Mouse (Mus musculus) splenic B cell, adult 2 months (primary cell): ENCODE results near the gene Ankrd35.

Experiments
- DNase-seq: peaks from one replicate; pipeline ENCODE4 v3.0.0-alpha.2; 2011; ENCODE audit warnings: low read depth, low spot score
- H3K27me3 ChIP-seq: 2 replicates; pipeline ENCODE4 v1.6.1; 2012; ENCODE audit warnings: mild to moderate bottlenecking, low read length, moderate library complexity, mixed read lengths; ENCODE audit not compliant: control insufficient read depth, poor library complexity, insufficient read depth, severe bottlenecking
- H3K36me3 ChIP-seq: 2 replicates; pipeline ENCODE4 v1.6.1; 2012; ENCODE audit warnings: mild to moderate bottlenecking, low read length, moderate library complexity, mixed read lengths; ENCODE audit not compliant: control insufficient read depth, poor library complexity, insufficient read depth, severe bottlenecking

The Ankrd35 gene

DNA sequence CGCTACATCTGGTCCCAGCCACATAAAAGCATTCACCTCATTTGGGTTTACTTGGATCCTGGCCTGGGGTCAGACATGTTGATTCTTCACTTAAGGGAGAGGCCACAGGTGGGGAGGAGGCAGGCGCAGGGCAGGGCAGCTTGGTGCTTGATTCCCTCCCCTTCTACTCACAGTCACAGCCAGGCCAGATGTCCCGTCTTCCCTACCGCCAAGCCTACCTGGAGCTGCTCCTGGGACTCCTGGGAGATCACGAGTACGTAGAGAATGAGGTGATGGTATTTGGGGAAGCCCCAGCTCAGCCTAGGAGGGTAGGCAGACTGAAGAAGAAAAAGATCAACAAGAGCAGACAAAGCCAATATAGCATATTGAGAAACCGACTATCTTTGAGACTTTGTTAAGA is 37.1 kb downstream of the Ankrd35 start:
- no peak for DNase-seq
- no peaks in the 10 kb centered on the region for H3K27me3 ChIP-seq
- peaks cover 3% of the 10 kb centered on the region; the same call in 1 of the 2 replicates for H3K36me3 ChIP-seq

DNA sequence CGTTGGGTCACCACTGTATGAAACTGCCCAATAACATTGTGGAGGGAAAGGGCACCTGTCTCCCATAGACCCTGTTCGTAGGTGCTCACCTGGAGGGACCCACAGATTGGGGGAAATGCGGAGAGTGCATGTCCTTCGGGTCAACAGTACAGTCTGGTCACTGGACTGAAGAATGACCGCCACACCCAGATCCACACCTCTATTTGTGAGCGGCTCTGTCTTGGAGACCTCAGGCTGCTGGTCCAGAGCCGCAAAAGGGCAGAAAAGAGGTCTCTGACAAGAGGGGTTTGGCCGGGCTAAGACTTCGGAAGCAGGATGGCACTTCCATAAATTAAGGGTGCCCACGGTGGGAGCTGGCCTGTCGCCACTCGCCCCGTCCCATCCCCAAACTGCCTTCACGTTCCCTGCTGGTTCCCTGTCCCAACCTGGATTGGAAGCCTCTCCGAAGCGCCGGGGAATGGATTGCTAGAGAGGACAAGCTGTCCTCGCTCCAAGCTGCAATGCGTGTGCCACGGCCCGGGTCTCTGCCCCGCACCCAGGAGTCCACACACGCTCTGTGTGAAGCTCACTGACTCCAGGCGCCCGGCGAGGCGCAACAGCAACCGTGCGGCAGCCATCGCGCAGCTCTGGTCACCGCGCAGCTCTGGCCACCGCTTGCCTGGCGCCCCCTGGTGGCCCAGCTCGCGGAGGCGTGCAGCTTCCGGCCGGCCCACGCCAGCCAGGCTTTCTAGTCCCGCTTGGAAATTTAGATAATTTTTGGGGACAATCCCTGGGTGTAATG is 38.2 kb downstream of the Ankrd35 start, which contains the start of gene Nudt17:
Nudt17 (minus strand) TSS at position 660 of the 781 bp plus-strand sequence.
- Histone ChIP-seq H3K36me3 (peaks cover 4% of the 10 kb centered on the region), H3K27me3 (no peaks in the 10 kb centered on the region)
- peak; percentile 81 for DNase-seq

DNA sequence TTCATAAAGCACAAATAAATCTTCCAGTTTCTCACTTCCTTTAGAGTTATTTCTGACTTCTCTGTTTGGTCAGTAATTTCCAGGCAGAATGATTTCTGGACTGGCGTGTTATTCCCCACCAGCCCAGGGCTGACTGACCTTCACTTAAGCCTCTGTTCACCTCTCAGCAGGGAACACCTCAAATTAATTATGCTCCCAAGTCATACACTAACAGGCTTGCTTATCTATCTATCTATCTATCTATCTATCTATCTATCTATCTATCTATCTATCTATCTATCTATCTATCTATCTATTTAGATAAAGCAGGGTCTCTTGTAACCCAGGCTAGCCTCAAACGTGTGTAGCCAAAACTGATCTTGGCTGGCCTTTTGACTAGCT is 38.7 kb downstream of the Ankrd35 start:
- Histone ChIP-seq H3K27me3 (no peaks in the 10 kb centered on the region), H3K36me3 (peaks cover 8% of the 10 kb centered on the region)
- DNase-seq = no peak

DNA sequence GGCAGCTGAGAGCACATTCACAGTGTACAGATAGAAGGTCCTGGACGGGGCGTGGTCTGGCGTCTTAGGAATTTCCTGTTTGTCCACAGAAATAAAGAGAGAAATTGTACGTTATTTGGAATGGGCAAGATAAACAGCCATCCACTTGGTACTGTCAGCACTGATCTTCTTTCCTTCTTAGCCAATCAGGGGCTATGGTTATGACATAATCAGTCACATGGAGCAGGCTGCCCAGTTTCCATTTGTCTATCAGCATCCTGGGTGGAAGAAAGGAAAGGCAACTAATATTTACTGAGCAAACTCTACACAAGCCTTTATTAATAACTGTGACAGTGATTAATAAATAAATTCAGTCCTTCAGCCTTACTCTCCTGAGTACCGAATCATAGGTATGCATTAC is 44.4 kb downstream of the Ankrd35 start:
- peaks cover 11% of the 10 kb centered on the region for H3K36me3 ChIP-seq
- no peaks in the 10 kb centered on the region for H3K27me3 ChIP-seq
- no peak for DNase-seq

DNA sequence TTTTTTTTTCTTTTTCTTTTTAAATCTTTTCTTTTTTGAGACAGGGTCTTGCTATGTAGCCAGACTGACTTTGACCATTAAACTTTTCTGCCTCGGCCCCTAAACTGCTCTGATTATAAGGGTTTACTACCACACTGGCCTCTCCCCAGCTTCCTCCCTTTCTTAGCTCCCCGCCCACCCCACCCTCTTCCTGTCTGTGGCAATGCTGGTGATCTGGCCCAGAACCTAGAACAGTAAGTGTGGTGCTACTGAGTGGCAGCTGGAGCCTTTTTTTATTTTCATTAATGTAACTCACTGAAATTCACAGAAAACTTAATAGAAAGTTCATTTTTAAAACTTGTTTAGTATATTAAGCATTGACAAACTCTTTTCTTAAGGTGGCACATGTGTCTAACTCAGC is 45.9 kb downstream of the Ankrd35 start:
- H3K36me3 ChIP-seq = peaks cover 14% of the 10 kb centered on the region
- no peaks in the 10 kb centered on the region for H3K27me3 ChIP-seq
- no peak for DNase-seq

DNA sequence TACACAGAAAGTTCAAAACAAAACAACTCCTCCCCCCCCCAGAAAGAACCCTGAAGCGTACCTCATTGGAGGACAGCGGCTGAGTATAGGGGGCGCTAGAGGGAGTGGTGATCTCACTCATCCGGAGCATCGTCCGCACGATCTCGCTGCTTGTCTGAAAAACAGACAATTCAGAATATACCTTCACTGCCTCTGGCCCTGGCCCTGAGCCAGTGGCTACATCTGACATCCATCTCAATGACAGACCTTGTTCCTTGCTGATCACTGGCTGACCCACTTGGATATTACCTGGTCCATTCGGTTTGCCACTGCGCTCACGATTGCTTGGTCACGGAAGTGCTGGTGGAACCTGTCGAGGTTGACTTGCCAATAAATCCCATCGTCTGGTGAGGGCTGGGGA is 49.2 kb downstream of the Ankrd35 start:
- Histone ChIP-seq H3K27me3 (no peaks in the 10 kb centered on the region), H3K36me3 (peaks cover 8% of the 10 kb centered on the region)
- DNase-seq = peak; percentile 35

DNA sequence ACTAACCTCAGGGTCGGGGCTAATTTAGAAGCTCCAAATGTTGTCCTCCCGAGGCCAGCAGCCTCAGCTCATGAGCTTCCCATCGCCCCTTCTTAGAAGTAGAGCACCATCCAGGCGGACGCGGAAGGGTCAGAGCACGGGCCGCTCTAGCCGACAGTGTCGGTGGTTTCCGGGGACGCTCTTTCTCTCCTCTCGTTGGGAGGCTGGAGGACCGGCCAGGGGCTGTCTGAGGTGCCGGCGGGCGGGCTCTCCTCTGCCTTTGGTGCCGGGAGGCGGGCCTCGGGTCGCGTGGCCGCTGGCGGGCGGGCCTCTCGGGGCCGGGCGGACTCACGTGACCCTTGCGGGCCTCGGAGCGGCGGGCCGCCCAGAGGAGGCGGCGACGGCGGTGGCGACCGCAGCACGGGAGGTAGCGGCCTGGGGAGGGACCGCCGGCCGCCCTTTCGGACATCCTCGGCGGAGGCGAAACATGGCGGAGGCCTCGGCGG is 57.5 kb downstream of the Ankrd35 start, which contains the start of the genes Polr3c and Rnf115:
Polr3c (minus strand) TSS at position 286 of the 485 bp plus-strand sequence.
Rnf115 (plus strand) TSS at position 322 of the 485 bp plus-strand sequence.
- H3K27me3 ChIP-seq = no peaks in the 10 kb centered on the region
- peak; percentile 95 for DNase-seq
- no peaks in the 10 kb centered on the region for H3K36me3 ChIP-seq

DNA sequence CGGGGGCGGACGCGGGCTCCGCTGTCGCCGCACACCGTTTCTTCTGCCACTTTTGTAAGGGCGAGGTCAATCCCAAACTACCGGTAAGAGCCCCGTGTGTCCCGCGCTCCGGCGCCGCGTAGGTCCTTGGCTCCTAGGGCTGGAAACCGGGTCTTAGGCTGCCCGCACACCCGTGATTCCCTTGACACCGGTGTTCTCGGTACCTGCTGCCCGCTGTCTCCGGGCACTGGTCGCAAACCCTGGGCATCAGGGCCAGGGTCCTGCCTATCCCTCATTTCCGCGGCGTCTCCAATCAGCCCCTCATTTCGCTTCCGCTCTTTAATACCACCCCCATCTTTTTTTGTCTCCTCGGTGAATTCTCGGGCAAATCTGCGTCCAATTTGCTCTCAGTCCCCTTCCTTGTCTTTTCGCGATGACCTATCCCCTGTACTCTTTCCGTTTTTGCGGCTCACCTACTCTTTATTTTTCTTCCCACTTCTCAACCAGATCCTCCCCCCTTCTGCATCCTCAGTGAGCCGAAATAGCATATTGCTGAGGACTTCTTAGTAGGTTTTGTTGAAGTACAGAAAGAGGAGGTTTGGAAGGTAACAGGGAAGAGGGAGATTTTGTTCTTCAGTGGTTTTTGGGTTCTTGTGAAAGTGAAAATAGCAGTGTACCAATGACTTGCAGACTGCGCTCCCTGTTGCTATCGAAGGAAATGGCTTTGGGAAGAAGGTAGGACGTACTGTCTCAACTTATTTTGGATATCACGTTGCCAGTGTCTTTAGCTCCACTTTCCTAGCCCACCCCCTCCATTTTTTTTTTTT is 58.1 kb downstream of the Ankrd35 start:
- Histone ChIP-seq H3K27me3 (no peaks in the 10 kb centered on the region), H3K36me3 (no peaks in the 10 kb centered on the region)
- peak; percentile 32 for DNase-seq

DNA sequence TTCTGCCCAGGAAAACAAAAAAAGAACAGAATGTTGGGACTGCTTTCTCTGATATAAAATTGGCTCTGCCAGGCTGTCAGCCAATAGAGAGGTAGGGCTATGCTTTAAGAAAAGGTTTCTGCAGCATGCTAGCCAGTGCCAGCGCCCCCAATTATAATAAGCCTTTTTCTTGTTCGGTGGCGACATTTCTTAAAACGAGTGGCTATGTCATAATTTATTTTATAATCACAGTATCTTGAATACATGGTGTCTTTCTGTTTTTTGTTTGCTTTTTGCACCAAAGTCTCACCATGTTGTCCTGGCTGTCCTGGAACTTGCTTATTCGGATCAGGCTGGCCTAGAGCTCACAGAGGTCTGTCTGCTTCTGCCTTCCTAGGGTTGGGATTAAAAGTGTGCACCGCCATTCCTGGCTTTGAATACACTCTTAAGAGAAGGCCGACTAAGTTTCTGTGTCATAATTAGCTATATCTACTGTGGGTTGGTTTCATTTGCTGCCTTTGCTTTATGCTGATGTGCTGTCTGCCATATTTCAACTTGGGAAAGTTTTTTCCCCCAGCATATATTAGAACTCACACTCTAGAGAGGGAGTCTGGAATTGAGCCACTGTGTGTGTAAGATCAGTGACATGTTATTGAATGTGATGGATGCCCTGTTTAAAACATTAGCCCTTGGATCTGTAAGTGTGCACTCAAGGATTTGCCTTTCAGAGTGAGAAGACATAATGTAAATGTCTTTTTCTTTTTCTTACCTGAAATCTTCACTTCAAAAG is 58.9 kb downstream of the Ankrd35 start:
- no peak for DNase-seq
- no peaks in the 10 kb centered on the region for H3K27me3 ChIP-seq

DNA sequence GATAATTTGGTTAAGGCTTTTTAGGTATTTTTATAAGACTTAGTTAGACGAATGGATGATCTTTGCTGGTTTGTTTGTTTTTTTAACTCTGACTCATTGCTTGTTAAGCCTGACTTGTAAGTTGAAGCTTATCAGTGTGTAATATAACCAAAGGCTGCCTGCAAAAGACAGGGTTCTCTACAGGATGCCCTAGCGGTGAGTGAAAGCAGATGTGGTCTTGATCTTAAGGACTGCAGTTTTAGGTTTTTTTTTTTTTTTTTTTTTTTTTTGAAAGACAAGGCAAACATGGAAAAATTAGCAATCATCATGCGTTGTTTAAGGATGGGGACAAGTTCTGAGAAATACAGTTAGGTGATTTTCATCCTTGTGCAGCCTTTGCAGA is 59.5 kb downstream of the Ankrd35 start:
- peak; percentile 43 for DNase-seq
- no peaks in the 10 kb centered on the region for H3K27me3 ChIP-seq

More for the DNA sequence above, 58.9 kb downstream of the Ankrd35 start:
- no peaks in the 10 kb centered on the region for H3K36me3 ChIP-seq

DNA sequence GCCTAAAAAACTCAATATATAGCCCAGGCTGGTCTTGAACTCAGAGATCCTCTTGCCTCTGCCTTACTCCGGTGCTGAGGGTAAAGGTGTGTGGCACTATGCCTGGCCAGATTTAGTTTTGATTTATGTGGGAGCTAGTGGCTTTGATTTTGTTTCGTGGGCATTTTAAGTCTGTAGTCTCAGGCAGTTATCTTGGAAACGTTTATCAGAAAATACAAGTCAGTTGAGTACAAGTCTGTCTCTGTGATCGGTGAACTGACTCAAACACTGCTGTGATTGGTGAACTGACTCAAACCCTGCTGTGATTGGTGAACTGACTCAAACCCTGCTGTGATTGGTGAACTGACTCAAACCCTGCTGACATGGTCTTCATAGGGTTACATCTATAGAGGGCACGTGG is 60.9 kb downstream of the Ankrd35 start:
- Histone ChIP-seq H3K27me3 (no peaks in the 10 kb centered on the region), H3K36me3 (no peaks in the 10 kb centered on the region)
- DNase-seq = no peak

More for the DNA sequence above, 59.5 kb downstream of the Ankrd35 start:
- no peaks in the 10 kb centered on the region for H3K36me3 ChIP-seq

DNA sequence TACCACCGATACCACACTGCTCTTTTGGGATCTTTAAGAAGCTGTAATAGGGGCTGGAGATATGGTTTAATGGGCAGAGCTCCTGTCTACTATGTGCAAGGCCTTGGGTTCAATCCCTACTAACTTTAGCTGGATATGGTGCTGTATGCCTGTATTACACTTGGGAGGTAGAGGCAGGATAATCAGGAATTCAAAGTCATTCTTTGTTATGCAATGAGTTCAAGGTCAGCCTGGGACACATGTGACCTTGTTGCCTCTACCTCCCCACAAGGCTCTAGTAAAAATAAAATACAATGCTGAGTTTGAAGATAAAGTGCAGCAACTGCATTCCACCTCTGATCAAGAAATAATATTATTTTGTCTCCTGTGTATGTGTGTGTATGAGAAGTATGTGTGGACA is 64.1 kb downstream of the Ankrd35 start:
- Histone ChIP-seq H3K27me3 (no peaks in the 10 kb centered on the region), H3K36me3 (no peaks in the 10 kb centered on the region)
- no peak for DNase-seq

DNA sequence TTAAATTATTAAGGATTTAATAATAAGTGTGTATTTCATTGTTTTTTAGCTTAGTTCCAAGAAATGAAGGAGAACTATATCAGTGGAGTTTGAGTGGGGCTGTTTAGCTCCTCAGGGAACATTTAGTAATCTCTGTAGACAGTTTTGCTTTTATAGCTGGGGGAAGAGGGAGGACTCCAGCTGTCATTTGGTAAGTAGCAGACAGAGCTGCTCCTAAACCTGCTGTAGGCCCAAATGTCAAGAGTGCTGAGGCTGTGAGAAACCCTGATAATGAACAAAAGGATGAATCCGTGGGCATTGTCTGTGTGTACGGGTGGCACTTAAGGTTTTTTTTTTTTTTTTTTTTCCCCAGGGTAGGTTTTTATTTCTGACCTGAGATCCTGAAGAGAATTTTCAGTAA is 65.3 kb downstream of the Ankrd35 start:
- H3K27me3 ChIP-seq = no peaks in the 10 kb centered on the region
- H3K36me3 ChIP-seq = no peaks in the 10 kb centered on the region
- no peak for DNase-seq

DNA sequence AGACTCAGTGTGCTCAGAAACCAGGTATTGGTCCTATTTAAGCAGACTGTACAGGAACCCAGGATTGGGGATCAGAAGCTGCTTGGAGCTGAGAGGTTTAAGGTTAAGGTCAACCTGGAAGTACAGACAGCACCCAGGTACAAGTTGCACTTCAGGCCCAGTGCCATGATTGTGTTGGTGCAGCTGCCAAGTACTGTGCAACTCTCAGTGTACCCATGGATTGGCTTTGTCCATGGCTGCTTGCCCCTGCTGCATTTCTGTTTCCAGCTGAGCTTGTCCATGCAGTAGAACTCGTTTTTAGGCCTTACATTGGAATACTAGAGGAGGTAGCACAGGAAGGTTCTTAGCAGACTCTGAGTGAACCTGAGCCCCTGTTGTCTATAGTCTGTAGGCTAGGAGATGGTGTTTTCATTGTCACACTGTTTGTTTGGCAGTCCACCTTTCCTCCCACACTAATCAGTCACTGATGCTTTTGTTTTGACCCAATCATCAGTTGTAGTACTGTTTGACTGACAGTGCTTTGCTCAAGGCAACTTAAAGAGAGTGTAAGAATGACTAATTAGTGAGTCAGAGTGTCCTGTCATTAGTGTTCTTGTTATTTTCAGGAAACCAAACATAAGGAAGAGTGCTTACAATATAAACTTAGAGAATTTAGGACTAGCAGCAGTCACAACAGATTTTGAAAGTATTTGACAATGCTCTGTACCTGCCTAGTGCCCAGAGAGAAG is 67.2 kb downstream of the Ankrd35 start:
- DNase-seq = no peak
- peaks cover 2% of the 10 kb centered on the region; the same call in 1 of the 2 replicates for H3K36me3 ChIP-seq
- H3K27me3 ChIP-seq = no peaks in the 10 kb centered on the region
